ENCODE assay signal across 8 mouse cellular contexts in the genomic region with DNA sequence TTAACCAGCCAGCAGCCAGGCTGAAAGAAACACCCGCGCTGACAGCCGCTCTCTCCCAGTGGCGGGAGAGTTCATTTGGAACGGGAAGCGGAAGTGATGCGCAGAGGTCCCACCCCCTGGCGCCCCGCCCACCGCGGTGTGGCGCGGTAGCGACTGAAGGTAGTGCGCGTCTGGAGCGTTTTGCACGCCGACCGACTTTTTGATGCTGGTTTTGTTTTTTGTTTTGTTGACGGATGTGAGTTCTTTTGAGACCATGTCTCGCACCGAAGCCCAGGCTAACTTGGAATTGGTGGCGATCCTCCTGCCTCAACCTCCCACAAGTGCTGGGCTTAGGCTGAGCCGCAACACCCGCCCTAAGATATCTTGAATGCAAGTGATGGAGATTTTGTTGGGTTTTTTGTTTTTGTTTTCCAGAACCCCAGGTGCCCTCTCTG. TPM values are rescaled to one million over a fixed set of nuclear protein-coding genes. Genes with fewer than 3 reads are reported as not detected.
DNase-seq lines count a peak whose midpoint lies in the region.

TSS of gene Prim2 (minus strand) at position 88 of the 434 bp plus-strand sequence.

- H3K36me3 ChIP-seq in hindbrain, embryonic 10.5 days, result peaks cover 33% of the 10 kb centered on the region

- H3K27me3 ChIP-seq in hindbrain, embryonic 10.5 days (ENCODE audit: insufficient read depth, poor library complexity, severe bottlenecking), result no peaks in the 10 kb centered on the region

- WGBS in hindbrain, embryonic 10.5 days, result 0% methylated on average over 26 of the region's 26 CpGs

- peak; percentile 94 for DNase-seq in NIH3T3 (ENCODE audit: low read depth)
- DNase-seq in cerebellum, adult 9-10 months, result peak; percentile 88
- peak; percentile 54 to 90 for DNase-seq in frontal cortex, adult 2 months (ENCODE audit: extremely low spot score in 1 of 2, low spot score in 1 of 2)
- DNase-seq in hindbrain, embryonic 10.5 days (ENCODE audit: low spot score), result peak; percentile 89
- peak; percentile 84 to 90 for DNase-seq in layer of hippocampus, postnatal 14 days (ENCODE audit: low spot score in 2 of 2)
- peak; percentile 92 for DNase-seq in lung, postnatal 10 days
- DNase-seq in ovary, postnatal 14 days (ENCODE audit: low spot score), result peak; percentile 83
- peak; percentile 92 for DNase-seq in thymus, postnatal 14 days

- peaks cover 13% of the 10 kb centered on the region; the same call in 1 of the 2 replicates for H3K4me1 ChIP-seq in hindbrain, embryonic 10.5 days (replicated peaks)

- H3K4me3 ChIP-seq in hindbrain, embryonic 10.5 days, result peak within 1 kb of the TSS; percentile 84

- H3K27ac ChIP-seq in hindbrain, embryonic 10.5 days, result peak within 1 kb of the TSS; percentile 89

- H3K9me3 ChIP-seq in hindbrain, embryonic 10.5 days, result no peaks in the 10 kb centered on the region

RNA-seq across cellular contexts. Expression of gene Prim2, which starts in this region (rescaled TPM):
- polyA plus RNA-seq in frontal cortex, adult 2 months (2012; rRNA removed), result 9.6 and 9.9 TPM in 2 replicates
- polyA plus RNA-seq in hindbrain, embryonic 10.5 days (2016; fragmentation: Nextera tagmentation; extraction: Ambion mirVana), result 44.4 and 54.4 TPM in 2 replicates
- 1 to 10 TPM; 5.6 to 6.4 TPM for total RNA-seq in layer of hippocampus, postnatal 14 days (2021)

Comparison
In these comparisons a context has a peak if more than half of its experiments do, and no peak if none do; other contexts are left out.
1. Peak in every context shown above with its lines: DNase-seq, H3K4me3 ChIP-seq and H3K27ac ChIP-seq.